Mouse (Mus musculus) ES-Bruce4 (cell line): ENCODE results near the gene Gm38392. TPM values are rescaled to one million over a fixed set of nuclear protein-coding genes. Genes with fewer than 3 reads are reported as not detected.
A peak's percentile ranks its signal among the peaks of the same experiment; 100 is the strongest.
"Not testable (repeated sequence)": the region's sequence is repeated elsewhere in the genome, so short reads cannot be mapped to it uniquely, and the experiment has no call there.

Experiments
- H3K27ac ChIP-seq: 2 replicates; pipeline ENCODE4 v1.5.1; 2012; ENCODE audit warnings: low read length, inconsistent platforms; ENCODE audit not compliant: insufficient read depth
- H3K27me3 ChIP-seq: 2 replicates; pipeline ENCODE4 v1.6.1; 2012; ENCODE audit warnings: mild to moderate bottlenecking, low read length, inconsistent platforms; ENCODE audit not compliant: control insufficient read depth, poor library complexity, insufficient read depth, severe bottlenecking
- H3K36me3 ChIP-seq: 2 replicates; pipeline ENCODE4 v1.6.1; 2012; ENCODE audit warnings: inconsistent platforms, mild to moderate bottlenecking, low read length, moderate library complexity; ENCODE audit not compliant: control insufficient read depth, poor library complexity, insufficient read depth, severe bottlenecking
- H3K4me1 ChIP-seq: one replicate; pipeline ENCODE4 v1.8.1; 2011; ENCODE audit warnings: low read length; ENCODE audit not compliant: control insufficient read depth, insufficient read depth
- H3K4me3 ChIP-seq: 2 replicates; pipeline ENCODE4 v1.5.1; 2011; ENCODE audit warnings: low read depth, mild to moderate bottlenecking, low read length
- H3K9ac ChIP-seq: 2 replicates; pipeline ENCODE4 v1.6.1; 2012; ENCODE audit warnings: low read depth, mild to moderate bottlenecking, inconsistent platforms; ENCODE audit not compliant: poor library complexity, severe bottlenecking
- H3K9me3 ChIP-seq: replicated peaks from 2 replicates; pipeline ENCODE4 v1.6.1; 2012; ENCODE audit warnings: mild to moderate bottlenecking, low read length, inconsistent platforms; ENCODE audit not compliant: control insufficient read depth, poor library complexity, insufficient read depth, severe bottlenecking
- CTCF ChIP-seq: IDR thresholded peaks from one replicate; pipeline ENCODE4 v1.8.1; 2011; ENCODE audit warnings: low read depth, low read length
- EP300 ChIP-seq: IDR thresholded peaks from 2 replicates; pipeline ENCODE4 v1.6.1; 2011; ENCODE audit warnings: low read depth, low read length; ENCODE audit not compliant: insufficient read depth
- POLR2A ChIP-seq: IDR thresholded peaks from one replicate; pipeline ENCODE4 v1.8.1; 2011; ENCODE audit warnings: low read length; ENCODE audit not compliant: insufficient read depth
- polyA plus RNA-seq: library from polyadenylated mRNA; stranded (reverse); fragments of >200 nt; gene quantifications from 2 replicates; pipeline ENCODE4 v1.2.4, GENCODE M21; 2011; ENCODE audit warnings: low read depth; ENCODE audit not compliant: missing spikeins, insufficient read depth, insufficient read length

Gene Gm38392
- polyA plus RNA-seq, 1 experiment = 0.72 TPM

- H3K4me1 ChIP-seq = no peaks in the 10 kb centered on the region
- H3K9me3 ChIP-seq = no peaks in the 10 kb centered on the region
- no peak overlapping the region for H3K9ac ChIP-seq
- no peak overlapping the region for H3K27ac ChIP-seq
- H3K27me3 ChIP-seq = no peaks in the 10 kb centered on the region
- H3K36me3 ChIP-seq = no peaks in the 10 kb centered on the region
- TF ChIP-seq CTCF = no peak
- TF ChIP-seq POLR2A = no peak
- TF ChIP-seq EP300 = no peak
- H3K4me3 ChIP-seq = no peak overlapping the region
Measured at GRCm38 (mm10) chr3:88268991-88269390, 18.0 kb downstream of the Gm38392 start.

GRCm38 (mm10) chr3:88268014-88268413 lies 19.0 kb downstream of the Gm38392 start:
- not testable (repeated sequence) for H3K9ac ChIP-seq, H3K9me3 ChIP-seq, H3K4me1 ChIP-seq, H3K36me3 ChIP-seq, H3K4me3 ChIP-seq, H3K27ac ChIP-seq, H3K27me3 ChIP-seq

DNA sequence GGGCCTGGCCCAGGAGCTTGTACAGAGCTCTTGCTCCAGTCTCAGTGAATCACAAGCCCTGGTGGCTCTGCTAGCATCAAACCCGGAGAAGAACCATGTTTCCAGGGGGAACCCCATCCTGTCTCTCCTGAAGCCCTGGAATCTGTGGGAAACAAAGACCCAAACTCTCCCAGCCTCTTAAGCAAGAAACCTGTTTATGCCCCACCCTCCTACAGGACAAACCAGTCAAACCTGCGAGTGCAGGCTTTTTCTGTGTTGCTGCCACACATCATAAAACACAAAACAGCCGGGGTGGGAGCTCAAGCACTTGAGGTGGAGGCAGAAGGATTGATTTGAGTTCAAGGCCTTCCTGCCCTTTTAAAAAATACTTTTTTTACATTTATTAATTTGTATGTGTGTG lies 24.7 kb downstream of the Gm38392 start:
- no peaks in the 10 kb centered on the region for H3K27me3 ChIP-seq
- no peak overlapping the region for H3K9ac ChIP-seq
- no peak overlapping the region for H3K27ac ChIP-seq
- no peak overlapping the region for H3K4me3 ChIP-seq
- TF ChIP-seq POLR2A (no peak), EP300 (no peak), CTCF (no peak)
- no peaks in the 10 kb centered on the region for H3K9me3 ChIP-seq
- H3K4me1 ChIP-seq = no peaks in the 10 kb centered on the region
- no peaks in the 10 kb centered on the region for H3K36me3 ChIP-seq

DNA sequence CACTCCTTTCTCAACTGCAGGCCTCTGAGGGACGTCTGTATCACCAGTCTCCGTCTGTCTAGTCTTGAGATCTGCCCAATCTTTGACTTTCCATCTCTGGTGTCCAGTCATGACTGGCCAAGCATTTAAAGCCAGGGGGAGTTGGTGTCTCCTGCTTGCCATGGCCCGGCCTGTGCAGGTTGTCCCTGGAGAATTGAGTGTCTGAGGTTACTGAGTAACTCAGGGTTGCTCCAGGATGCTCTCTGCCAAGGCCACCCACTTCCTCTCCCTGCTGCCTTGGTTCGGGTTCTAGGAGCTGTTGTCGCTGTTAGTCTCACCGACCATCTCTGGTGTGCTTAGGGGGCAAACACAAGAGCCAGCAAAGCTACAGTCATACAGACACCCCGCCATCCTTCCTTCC lies 30.6 kb downstream of the Gm38392 start:
- Histone ChIP-seq H3K27ac (no peak overlapping the region), H3K4me3 (no peak overlapping the region), H3K9ac (no peak overlapping the region), H3K4me1 (no peaks in the 10 kb centered on the region), H3K36me3 (no peaks in the 10 kb centered on the region), H3K27me3 (no peaks in the 10 kb centered on the region), H3K9me3 (no peaks in the 10 kb centered on the region)
- no peak for TF ChIP-seq CTCF
- TF ChIP-seq EP300 = no peak
- no peak for TF ChIP-seq POLR2A

- H3K4me3 ChIP-seq = no peak overlapping the region
- no peaks in the 10 kb centered on the region for H3K4me1 ChIP-seq
- TF ChIP-seq EP300 = no peak
- TF ChIP-seq POLR2A = no peak
- TF ChIP-seq CTCF = no peak
- H3K27ac ChIP-seq = no peak overlapping the region
- no peak overlapping the region for H3K9ac ChIP-seq
- no peaks in the 10 kb centered on the region for H3K27me3 ChIP-seq
- H3K9me3 ChIP-seq = no peaks in the 10 kb centered on the region
- no peaks in the 10 kb centered on the region for H3K36me3 ChIP-seq
Measured at GRCm38 (mm10) chr3:88255950-88256349, 31.1 kb downstream of the Gm38392 start.

DNA sequence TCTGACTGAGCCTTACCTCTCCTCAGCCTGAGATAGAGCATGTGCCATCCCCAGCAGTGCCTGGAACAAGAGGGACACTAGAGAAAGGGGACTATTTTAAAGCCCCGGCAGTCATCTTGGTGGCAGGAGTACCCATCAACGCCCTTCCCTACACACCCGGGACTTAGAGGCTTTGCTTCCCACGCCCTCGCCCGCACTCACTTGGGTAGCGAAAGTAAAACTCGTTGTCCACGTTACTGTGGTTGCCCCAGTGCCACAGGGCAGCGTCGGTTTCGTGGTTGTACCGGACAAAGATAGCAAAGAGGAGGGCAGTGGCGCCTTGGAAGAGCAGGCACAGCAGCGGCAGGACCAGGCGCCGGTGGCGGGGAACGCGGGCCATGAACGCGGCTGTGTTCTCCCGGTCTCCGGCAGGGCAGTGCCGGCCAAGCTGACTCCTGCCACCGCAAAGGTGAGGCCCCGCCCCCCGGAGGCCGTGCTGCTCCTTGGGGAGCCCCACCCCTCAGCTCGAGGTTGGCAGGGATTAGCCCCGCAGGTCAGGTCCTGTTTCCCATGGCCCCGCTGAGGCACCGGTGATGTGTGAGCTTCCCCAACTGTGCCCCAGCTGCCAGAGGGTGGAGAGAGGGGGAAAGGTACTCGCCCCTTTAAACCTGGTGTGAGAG lies 32.6 kb downstream of the Gm38392 start, which contains the start of gene Rhbg:
Rhbg (minus strand) TSS at position 442 of the 659 bp plus-strand sequence.
- TF ChIP-seq CTCF = no peak
- TF ChIP-seq POLR2A = no peak
- Histone ChIP-seq H3K9ac (peak within 1 kb of the TSS; percentile 27), H3K36me3 (no peaks in the 10 kb centered on the region), H3K4me1 (no peaks in the 10 kb centered on the region), H3K27ac (no peak within 1 kb of the TSS), H3K27me3 (no peaks in the 10 kb centered on the region), H3K9me3 (no peaks in the 10 kb centered on the region), H3K4me3 (peak within 1 kb of the TSS; percentile 76)
